Mouse (Mus musculus) spleen, postnatal 14 days (tissue): ENCODE data around the gene Selenoh.

ENCODE experiments used
- DNase-seq, 2 experiments: peaks; one replicate each; pipeline ENCODE4 v3.0.0; 2021 to 2022; ENCODE audit warnings: low spot score in 2 of 2

Selenoh gene

DNA sequence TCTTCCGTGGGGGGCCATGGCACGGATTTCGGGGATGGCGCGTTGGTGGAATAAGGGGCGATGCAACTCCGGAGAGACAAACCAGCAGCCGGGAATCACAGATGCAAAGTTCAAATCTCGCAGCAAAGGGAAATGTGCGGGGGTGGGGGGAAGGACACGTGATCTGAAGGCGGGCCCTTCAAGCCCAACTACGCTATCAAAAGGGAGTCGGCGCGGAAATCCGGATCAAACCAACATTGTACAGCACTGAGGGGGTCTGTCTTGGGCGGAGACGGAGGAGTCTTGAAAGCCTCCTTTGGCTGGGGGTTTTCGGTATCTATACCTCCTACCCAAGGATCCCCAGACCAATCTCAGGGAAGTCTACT lies at the start of gene Selenoh:
Gene Selenoh, minus strand, starts transcription at position 202 of the 365 bp plus-strand sequence.
- peak; percentile 65 to 78 for DNase-seq

- no peak for DNase-seq
These were observed 46.8 kb upstream of the Selenoh start for GRCm38 (mm10) chr2:84717357-84717756.

DNA sequence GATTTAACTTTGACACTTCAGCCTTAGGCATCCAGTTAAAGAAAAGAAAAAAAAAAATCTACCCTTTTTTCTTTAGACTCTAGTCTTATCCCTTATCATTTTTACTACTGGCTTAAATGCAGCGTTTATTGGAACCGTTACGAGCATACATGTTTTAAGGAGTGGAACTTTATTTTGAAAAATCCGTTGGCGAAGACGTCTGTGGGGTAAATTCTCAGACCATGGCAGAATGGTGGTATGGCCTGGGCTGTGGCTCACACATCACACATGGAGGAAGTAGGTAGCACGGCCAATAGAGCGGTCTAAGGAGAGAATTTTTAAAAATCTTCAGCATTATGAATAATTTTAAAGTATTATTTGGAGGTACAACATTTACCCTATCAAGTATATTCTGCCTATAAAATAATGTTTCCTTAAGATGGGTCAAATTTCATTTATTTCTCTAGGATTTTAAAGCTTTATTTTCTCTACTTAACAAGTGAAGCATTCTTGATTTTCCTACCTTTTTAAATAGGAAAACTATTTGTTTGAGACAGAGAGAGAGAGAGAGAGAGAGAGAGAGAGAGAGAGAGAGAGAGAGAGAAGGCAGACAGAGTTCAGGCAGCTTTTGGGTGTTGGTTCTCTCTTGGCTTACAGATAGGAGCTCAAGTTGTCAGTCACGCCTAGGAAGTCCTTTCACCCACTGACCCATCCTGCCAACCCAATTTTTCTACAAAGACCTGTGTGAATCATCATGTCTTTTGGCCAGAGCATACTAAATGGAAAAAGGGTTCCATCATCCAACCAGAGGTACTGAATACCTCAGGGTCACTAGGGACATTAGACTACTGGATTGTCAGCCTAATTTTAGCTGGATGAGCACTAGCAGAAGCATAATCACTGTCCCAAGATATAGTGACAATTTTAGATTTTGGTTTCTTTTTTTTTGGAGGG lies 46.1 kb upstream of the Selenoh start:
- no peak for DNase-seq

DNA sequence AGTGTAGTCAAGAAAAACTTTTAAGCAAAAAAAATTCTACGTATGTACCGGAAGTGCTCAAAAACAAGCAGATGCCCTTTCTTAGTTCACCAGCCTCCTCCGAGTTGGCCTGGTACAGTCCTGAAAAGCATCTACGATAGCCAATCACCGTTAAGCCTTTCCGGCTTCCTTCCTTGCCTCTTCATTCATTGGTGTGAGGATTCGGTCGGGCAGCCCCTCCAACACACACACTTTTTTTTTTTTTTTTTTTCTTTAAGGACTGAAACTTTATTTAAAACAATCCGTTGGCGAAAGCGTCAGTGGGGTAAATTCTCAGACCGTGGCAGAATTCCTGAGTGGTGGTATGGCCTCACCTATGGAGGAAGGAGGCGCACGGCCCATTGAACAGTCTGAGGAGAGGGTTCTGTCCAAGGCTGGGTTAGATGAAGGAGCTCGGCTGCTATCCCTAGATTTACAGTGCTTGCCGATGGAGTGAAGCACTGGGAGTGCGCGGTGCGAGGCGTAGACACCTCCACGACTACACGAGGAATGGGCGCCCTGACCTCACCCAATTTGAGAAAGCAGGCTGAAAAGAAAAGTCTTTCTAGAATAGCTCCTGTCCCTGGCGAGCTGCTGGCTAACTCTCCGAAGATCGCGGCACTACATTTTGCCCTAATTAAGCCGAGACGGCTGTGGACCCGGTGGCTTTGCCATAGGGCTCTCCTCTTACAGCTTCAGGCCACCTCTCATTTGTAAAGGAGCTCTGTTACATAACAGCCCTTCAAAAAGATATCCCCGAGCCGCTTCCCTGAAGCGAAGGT lies 45.2 kb upstream of the Selenoh start:
- DNase-seq: peak; percentile 36 to 39

DNA sequence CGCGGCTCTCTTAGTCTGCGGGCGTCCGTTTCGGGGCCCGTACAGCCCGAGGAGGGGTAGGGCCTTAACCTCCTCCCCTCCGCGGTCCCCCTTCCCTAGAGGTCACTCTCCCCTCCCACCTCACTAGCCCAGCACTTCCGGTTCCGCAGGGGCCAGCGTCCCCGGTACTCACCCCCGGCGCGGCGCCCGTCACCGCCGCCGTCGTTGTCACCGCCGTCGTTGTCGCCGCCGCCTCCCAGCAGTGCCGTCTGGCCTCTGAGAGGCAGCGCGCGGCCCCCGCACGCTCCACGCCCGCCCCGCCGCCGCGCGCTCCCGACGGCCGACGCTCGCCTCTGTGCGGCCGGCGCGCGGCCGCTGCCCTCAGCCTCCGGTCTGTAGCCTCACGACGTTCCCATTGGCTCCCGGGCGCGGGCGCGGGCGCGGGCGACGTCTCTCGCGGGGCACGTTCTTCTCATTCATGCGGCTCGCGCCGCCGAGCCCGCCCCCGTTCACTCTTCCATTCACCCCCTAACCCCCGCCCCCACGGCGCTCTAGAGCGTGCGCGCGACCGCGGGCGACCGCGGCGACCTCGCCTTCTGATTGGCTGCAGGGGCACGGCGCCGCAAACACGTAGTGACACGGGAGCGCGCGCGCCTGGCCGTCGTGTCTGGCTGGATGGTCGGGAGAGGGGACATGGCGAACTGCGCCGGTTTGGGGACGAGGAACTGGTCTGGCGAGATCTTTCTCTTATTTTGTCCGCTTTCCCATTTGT lies 44.4 kb upstream of the Selenoh start, which contains the start of gene Zdhhc5:
Gene Zdhhc5, minus strand, starts transcription at position 370 of the 751 bp plus-strand sequence.
- peak; percentile 97 to 99 for DNase-seq

GRCm38 (mm10) chr2:84714422-84714810 lies 43.8 kb upstream of the Selenoh start:
- peak in 1 of 2 experiments; percentile 49 for DNase-seq

- no peak for DNase-seq
These were observed 41.3 kb upstream of the Selenoh start for GRCm38 (mm10) chr2:84711898-84712297.

- no peak for DNase-seq
These were observed 37.0 kb upstream of the Selenoh start for GRCm38 (mm10) chr2:84707523-84707922.

DNA sequence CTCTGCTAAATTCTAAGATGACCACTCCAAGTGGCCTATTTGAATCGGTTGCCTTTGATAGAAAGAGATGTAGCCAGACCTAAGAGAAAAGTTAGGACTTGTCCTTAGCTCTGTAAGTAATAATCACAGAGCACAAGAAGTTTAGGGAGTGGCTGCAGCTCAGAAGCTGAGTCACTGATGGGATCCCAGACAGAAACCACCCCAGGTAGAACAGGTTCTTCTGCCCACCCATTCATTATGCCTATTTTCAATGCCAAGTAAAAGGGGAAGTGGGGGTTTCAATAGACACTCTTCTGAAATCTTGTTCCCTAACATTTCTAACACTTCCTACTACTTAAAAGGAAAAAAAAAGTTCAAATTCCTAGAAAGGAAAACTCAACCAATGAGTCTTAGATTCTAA lies 34.7 kb upstream of the Selenoh start:
- no peak for DNase-seq

- no peak for DNase-seq
These were observed 33.8 kb upstream of the Selenoh start for GRCm38 (mm10) chr2:84704329-84704728.

DNA sequence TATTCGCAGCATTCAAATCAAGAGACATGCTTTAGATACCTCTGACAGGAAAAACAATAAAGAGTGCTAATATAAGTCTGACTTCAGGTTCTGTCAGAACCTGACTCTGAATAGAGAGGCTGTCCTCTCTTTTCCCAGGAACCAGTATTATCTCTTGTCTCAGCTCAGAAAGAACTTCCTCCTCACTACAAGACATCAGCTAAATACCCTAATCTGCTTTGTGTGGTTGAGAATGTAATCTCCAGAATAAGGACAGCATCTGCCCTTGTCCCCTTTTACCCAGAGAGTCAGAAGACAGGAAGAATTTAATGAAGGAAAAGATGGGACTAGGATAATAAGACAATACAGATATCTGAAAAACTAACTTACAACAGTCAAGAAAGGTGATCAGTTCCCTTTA lies 32.9 kb upstream of the Selenoh start:
- no peak for DNase-seq

- no peak for DNase-seq
These were observed 24.6 kb upstream of the Selenoh start for GRCm38 (mm10) chr2:84695007-84695695.

- no peak for DNase-seq
These were observed 19.5 kb upstream of the Selenoh start for GRCm38 (mm10) chr2:84690050-84690449.

DNA sequence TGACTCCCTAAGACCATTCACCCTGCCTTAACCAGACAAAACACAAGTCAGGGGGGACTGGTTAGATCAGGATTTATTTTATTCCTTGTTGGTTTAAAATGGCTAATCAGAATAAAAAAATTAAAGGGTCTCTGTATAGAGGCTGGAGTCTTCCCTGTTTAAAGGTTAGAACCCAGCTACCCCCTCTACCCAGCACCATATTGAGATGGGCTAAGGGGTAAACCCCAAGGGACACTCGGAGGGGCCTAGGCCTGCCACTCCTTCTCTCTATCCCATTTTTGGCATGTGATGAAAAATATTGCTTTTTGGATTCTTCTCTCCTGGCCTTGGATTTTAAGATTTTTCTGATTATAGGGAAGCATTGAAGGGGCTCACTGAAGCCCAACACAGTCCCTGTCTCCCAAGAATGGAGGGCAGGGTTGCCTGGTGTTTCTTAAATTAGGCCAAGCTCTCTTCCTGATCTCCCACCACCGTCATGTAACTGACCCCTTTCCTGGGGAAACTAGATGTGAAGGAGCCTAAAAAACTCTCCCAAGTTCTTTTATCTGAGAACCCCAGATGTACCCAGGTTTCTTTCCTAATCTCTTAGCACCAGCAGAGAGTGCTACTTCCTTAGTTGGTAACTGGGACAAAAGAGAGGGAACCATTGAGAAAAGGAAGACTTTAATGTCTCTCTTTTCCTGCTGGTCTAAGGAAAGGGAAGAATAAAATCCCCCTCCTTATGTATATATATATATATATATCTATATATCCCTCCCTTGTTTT lies 17.7 kb upstream of the Selenoh start:
- no peak for DNase-seq

DNA sequence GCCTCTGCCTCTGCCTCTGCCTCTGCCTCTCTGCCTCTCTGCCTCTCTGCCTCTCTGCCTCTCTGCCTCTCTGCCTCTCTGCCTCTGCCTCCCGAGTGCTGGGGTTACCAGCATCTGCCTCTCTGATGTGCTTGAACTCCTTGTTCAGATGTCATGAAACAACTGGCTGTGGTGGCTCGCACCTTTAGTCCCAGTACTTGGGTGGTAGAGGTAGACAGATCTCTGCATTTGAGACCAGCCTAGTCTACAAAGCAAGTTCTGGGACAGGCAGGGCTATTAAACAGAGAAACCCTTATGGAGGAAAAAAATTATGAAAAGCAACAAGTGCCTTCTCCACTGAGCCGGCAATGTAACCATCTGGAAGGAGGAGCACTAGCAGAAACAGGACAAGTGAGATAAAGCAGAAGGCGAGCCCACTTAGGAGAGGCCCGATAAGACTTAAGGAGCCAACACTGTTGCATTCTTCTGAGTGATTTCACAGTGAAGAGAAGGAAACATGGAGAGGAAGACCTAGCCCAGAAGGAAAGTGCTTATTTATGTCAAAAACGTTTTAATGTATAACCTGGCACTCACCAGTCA lies 12.1 kb upstream of the Selenoh start:
- no peak for DNase-seq

DNA sequence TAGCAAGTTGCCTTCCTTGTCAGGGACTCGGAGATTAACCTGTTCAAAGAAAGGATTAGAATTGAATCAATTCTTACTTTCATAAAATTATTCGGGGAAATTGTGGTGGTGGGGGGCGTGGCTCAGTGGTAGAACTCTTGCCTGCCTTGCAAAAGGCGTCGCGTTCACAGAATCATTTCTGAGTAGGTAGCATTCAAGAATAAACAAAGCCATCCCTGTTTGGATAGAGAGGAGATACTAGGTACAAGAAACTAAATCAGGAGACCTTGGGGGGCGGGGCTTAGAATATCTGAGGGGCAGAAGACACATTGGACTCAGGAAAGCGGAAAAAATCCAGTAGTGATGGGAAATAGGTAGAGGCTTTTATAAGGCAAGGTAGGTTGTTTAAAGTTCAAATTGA lies 8.4 kb upstream of the Selenoh start, which contains the start of gene Tmx2:
Gene Tmx2, minus strand, starts transcription at position 125 of the 400 bp plus-strand sequence.
- no peak for DNase-seq

DNA sequence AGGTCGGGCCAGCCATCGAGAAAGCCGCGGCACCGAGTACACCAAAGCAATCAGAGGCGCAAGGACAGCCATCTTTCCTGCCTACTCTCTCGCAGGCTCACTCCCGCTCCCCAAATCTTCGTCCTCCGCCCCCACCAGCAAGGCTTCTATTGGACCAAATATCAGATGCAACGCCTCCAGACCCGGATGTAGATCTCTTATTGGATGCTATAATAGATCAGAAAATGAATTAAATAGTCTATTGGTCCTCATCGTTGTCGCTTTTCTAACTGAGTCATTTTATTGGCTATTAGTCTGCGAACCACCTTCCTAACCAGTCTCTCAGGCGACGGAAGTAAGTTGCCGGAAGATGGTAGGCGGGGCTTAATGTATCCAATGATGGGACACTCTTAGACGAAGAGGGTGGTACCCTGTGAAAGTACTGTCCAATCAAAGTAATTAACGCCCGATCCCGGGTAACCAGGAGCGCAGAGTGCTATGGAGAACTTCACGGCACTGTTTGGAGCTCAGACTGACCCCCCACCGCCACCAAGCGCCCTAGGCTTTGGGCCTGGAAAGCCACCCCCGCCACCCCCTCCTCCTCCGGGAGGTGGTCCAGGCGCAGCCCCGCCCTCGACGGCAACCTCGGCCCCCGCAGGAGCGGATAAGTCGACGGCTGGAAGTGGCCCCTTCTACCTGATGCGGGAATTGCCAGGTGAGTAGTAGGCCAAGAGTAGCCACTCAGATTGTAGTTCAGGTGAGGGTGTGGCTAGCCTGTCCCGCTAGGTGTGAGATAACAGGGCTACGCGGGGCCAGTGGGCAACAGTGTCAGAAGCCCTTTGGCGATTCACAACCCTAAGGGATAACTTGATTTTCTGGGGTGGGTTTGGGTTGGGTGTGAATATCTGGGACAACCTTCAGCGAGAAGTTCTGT lies 7.7 kb upstream of the Selenoh start, which contains the start of the genes Gm28635 and Med19:
Gene Gm28635, minus strand, starts transcription at position 74 of the 913 bp plus-strand sequence.
Gene Med19, plus strand, starts transcription at position 435 of the 913 bp plus-strand sequence.
- DNase-seq: peak; percentile 73 to 82

- DNase-seq: peak in 1 of 2 experiments; percentile 32
These were observed 6.8 kb upstream of the Selenoh start for GRCm38 (mm10) chr2:84677270-84677967.
